Mouse (Mus musculus) right cerebral cortex, adult 2 months (tissue): ENCODE measurements around the gene Usp37.
"Not testable (repeated sequence)": the region's sequence is repeated elsewhere in the genome, so short reads cannot be mapped to it uniquely, and the experiment has no call there.

ENCODE experiments used
- DNase-seq, 2 experiments: peaks; one replicate each; pipeline ENCODE4 v3.0.0; 2021 to 2022; ENCODE audit warnings: low spot score in 2 of 2

The Usp37 gene

GRCm38 (mm10) chr1:74397919-74398451 is 146.1 kb downstream of the Usp37 start:
- DNase-seq = peak; percentile 67 to 70

GRCm38 (mm10) chr1:74397268-74397918 is 146.7 kb downstream of the Usp37 start:
- peak; percentile 79 to 86 for DNase-seq

- not testable (repeated sequence) for DNase-seq
Observed at GRCm38 (mm10) chr1:74396456-74397222, 147.4 kb downstream of the Usp37 start.

- DNase-seq = no peak
Observed at GRCm38 (mm10) chr1:74395290-74395689, 148.8 kb downstream of the Usp37 start.

- no peak for DNase-seq
Observed at GRCm38 (mm10) chr1:74394858-74395257, 149.2 kb downstream of the Usp37 start.

- DNase-seq = no peak
Observed at GRCm38 (mm10) chr1:74394311-74394710, 149.8 kb downstream of the Usp37 start.

GRCm38 (mm10) chr1:74393697-74394096 is 150.4 kb downstream of the Usp37 start:
- no peak for DNase-seq

- no peak for DNase-seq
Observed at GRCm38 (mm10) chr1:74393010-74393409, 151.1 kb downstream of the Usp37 start.

GRCm38 (mm10) chr1:74392446-74392994 is 151.6 kb downstream of the Usp37 start:
- DNase-seq = no peak

- no peak for DNase-seq
Observed at GRCm38 (mm10) chr1:74391844-74392441, 152.1 kb downstream of the Usp37 start.

GRCm38 (mm10) chr1:74390924-74391748 is 152.9 kb downstream of the Usp37 start, which contains the start of gene Ctdsp1:
Gene Ctdsp1 (plus strand): TSS chr1:74391509.
- DNase-seq = peak; percentile 95 to 96

- DNase-seq = no peak
Observed at GRCm38 (mm10) chr1:74390287-74390906, 153.7 kb downstream of the Usp37 start.

GRCm38 (mm10) chr1:74389831-74390286 is 154.2 kb downstream of the Usp37 start:
- no peak for DNase-seq

- DNase-seq = no peak
Observed at GRCm38 (mm10) chr1:74388398-74388920, 155.6 kb downstream of the Usp37 start.

- no peak for DNase-seq
Observed at GRCm38 (mm10) chr1:74387386-74387988, 156.6 kb downstream of the Usp37 start.

- peak; percentile 93 to 94 for DNase-seq
Observed at GRCm38 (mm10) chr1:74386714-74387385, 157.2 kb downstream of the Usp37 start.

- DNase-seq = no peak
Observed at GRCm38 (mm10) chr1:74386363-74386713, 157.7 kb downstream of the Usp37 start.

- DNase-seq = no peak
Observed at GRCm38 (mm10) chr1:74385531-74385930, 158.6 kb downstream of the Usp37 start.
